Mouse (Mus musculus) frontal cortex, postnatal 25 days (tissue): ENCODE measurements around the gene Rgs10.

Experiments used
- DNase-seq, 2 experiments: peaks; one replicate each; pipeline ENCODE4 v3.0.0; 2022; ENCODE audit warnings: low spot score in 2 of 2

Rgs10 gene

DNA sequence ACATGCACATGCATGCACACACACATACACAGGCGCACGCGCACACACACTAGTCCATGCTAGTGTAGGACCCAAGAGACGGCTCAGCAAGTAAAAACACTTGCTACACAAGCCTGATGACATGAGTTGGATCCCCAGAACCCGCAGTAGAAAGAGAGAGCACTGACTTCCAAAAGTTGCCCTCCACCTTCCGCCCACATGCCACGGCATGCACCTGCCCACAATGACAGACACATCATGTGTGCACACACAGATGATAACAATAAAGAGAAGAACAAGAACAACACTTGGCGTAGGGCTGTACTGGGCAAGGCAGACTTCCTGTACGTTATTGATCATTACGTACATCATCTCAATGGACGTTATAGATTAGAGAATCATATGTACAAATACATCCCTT is 44.4 kb downstream of the Rgs10 start:
- DNase-seq: no peak

DNA sequence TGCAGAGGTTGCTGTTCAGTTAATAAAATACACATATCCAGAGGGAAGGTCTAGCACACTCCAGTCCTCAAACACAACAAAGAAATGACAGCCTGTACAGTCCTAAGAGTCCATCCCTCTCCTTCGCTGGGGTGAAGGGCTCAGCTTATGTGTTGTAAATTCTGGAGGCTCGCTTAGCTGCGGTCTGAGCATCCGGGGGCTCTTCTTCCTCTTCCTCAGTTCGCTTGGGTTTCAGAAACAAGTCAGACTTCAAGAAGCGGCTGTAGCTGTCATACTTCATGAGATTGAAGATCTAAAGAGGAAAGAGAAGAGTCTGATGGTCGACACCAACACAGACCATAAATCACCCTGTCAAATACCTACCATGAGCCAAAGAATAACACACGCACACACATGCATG is 44.8 kb downstream of the Rgs10 start:
- no peak for DNase-seq

DNA sequence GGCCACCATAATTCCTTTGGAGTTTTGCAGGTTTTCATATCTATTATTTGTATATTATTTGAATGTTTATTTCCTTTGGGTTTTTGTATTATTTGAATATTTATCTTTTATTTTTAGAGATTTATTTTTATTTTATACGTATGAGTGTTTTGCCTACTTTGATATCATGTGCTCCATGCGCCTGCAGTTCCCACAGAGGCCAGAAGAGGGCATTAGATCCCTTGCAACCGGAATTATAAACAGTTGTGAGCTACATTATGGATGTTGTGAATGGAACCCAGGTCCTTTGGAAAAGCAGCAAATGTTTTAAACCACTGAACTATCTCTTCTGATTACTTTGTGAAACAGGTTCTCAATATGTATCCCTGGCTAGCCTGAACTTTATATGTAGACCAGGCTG is 46.2 kb downstream of the Rgs10 start:
- no peak for DNase-seq

DNA sequence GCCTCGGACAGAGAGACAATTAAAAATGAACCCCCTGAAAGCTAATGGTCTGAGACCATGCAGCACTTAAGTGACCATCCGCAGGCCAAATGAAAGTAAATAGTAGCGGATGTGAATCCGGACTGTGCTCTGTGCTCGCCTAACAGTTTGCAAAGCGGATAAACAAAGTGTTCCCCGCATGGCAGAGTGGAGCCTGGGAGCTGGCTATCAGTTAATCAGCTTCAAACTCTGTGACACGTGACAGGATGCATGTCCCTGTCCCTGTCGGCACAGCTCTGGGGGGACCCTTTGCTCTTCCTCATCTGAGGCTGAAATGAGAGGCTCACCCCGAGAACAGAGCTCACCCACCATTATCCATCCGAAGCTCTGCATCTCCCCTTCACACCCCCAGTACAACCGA is 49.2 kb downstream of the Rgs10 start:
- DNase-seq: no peak

DNA sequence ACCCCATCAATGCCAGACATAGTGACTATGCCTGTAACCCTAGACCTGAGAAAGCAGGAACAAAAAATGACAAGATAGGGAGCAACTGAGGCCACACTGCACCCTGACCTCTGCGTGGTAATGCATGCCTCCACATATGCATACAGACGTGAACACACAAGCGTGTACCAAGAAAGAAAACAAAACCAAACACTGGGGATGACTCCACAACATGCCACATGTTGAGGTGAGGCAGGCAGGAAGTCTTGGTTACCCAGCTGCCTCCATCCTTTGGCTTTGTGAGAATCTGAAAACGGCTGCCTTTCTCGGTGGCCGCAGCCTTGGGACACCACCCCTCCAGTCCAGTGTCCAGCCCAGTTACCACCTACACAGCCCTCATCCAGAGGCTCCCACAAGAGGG is 49.7 kb downstream of the Rgs10 start:
- no peak for DNase-seq

DNA sequence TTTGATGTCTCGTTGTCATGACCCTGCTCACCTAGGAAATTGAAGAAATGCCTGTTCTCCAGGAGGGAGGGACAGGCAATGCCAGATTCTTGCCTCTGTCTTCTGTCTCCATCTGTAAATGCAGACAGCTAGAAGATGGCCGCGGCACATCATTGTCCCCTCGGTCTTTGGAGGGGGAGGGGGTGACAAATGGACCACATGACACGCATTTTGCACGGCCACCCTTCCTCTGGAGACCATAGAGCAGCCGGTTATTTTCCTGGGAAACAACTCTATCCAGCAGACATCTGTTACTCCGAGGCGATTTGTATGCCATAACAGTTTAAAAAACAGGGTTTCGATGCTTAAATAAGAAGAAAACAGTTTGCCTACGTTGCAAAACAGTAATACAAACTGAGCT is 51.9 kb downstream of the Rgs10 start:
- DNase-seq: no peak

DNA sequence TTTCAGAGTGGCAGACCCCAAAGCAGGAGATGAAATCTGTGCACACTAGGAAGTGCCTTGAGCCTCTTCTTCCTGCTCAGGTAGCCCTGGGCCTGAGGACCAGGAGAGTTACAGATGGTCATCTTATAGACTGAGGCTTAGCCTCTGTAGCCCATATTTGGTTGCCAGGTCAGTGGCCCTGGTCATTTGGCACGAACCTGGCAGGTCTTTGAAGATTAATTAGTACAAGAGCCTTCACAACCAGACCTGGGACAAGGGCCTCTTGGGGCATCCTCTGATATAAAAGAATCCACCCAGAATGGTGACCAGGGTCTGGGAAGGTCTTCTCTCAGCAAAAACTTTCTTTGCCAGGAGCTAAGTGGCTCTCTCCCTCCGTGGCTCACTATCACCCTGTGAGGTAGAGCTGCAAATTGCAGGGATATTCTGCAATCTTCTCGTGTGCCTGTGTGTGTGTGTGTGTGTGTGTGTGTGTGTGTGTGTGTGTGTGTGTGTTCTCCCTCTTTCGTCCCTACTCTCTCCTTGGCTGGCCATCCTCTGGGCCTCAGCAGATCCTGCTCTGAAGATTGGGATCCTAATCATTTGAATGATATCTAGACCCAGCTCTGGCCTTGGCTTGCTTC is 53.4 kb downstream of the Rgs10 start:
- DNase-seq: no peak

DNA sequence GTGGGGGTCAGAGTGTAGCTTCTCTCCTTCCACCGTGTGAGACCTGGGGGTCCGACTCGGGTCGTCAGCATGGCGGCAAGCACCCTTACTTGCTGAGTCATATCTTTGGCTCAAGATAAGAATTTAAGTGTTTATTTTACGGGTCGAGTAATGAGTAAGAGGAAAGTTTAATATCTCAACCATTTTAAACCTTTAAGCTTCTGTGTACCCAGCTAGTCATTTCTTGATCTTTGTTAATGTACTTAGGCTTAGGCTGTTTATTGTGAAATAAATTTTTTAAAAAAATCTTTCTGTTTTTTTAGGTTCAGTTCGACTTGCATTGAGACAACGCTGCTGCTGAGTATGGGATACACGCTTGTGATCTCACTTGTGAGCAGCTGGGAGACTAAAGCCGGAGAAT is 54.0 kb downstream of the Rgs10 start:
- no peak for DNase-seq

DNA sequence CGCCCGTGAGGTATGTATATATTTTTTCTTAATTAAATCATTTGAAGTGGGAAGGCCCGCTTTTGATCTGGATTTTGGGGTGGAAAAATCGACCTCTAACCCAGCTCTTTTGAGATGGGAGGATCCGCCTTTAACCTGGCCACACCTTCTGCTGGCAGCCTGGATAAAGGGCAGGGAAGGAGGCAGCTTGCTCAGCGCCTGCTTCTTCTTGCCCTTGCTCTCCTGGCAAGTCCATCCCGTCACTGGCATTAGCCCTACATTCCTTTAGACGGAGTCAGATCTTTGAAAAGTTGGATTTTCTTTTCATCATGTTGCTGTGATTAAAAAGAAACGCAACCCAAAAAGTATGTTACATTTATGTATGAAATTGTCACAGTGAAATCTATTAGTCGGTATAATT is 54.8 kb downstream of the Rgs10 start:
- no peak for DNase-seq

DNA sequence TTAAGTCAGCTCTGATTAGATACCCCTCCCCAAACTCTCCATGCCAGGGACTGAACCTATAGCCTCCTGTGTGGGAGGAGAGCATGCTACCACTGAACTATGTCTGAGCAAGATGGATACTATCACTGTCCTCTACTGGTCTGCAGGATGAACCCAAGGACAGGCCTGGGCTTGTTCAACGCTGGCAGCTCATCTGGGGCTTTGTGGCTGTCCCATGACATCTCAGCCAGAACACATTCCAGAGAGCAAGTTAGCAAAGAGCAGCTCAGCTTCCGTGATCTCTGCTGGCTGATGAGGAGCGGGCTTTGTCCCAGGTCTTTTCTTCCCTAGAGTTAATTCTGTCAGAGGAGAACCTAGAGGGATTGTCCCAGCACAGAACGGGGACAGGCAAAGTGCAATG is 55.6 kb downstream of the Rgs10 start:
- no peak for DNase-seq

DNA sequence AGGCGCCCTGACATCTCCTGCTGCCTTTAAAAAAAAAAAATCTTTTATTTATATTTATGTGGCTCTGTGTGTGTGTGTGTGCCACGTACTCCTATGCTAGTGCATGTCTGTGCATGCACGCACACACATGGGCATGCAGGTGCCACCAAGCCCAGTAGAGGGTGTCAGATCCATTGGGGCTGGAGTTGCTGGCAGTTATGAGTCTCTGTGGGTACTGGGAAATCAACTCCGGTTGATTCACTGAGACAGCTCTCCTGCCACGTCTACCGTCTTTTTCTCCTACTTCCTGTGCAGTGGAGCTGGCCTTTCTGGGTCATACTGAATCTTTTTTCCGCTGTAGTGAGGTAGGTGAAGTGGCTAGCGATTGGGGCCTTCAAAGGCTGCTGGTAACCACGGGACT is 58.8 kb downstream of the Rgs10 start:
- DNase-seq: no peak

DNA sequence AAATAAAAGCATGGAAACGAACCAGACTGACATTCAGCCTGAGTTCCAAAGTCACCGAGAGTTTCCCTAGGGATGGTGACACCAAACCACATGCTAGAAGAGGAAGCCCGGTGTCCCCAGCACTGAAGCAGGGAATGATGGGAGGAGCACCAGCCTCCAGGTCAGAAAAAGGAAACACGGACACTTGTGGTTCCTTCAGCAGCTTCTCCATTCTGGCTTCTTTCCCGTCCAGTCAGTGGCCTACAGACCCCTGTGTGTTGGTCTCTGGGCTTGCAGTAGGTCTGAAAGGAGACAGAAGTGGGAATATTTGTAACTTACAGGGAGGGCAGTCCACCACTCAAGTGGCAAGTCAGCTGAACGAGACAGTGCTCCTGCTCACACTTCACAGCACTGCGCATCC is 59.4 kb downstream of the Rgs10 start:
- no peak for DNase-seq

DNA sequence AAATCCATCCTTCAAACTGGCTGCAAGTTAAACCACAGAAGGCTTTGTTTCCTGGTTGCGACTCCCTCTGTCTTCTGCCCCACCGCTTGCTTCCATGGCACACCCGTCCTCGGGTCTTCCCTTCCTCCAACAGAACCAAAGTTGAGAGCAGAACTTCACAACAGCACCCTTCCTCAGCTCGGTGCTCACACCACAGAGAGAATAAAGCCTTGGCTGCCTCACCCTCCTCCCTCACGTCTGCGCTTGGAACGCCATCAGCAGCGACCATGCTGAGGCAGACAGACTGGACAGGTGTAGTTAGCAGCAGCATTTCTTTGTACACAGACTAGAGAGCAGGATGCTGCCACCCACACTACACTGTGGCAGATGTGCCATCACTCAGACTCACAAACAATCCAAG is 59.8 kb downstream of the Rgs10 start:
- DNase-seq: no peak

DNA sequence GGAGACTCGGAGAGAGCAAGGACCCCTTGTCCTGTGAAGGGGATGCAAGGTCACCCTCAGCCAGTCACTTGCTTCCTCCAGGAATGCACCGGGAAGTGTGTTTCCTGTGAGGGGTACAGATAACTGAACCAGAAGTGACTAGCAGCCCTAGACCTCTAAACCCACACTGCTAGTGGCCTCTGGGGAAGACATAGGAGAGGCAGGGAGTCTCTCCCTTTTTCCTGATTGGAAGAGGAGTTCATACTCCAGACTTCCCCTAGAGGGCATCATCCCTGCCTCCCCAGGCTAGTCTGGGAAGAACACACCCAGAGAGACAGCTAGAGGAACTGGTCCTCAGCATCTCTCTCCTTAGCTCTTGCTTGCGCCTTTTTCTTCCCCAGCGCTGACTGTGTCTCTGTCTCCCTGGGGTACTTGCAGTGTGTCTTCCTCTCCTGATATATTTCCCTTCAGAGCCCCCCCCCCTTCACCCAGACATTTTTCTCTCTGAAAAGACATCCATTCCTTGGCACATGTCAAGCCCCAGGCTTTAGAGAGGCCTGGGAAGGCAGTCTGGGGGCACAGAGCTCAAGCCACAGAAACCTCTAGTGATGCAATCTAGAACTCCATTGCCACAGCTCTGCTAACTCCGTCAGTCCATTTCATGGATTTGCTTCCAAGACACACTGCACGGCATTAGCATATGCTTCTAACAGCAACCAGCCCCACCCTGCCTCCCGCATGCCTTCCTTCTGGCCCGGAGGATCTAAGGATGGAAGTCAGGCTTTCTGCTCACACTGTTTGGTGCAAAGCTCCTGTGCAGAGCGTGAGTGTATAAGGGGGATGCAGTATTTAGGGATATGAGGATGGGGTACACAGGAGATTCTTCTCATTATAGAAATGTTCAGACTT is 61.4 kb downstream of the Rgs10 start:
- DNase-seq: no peak

DNA sequence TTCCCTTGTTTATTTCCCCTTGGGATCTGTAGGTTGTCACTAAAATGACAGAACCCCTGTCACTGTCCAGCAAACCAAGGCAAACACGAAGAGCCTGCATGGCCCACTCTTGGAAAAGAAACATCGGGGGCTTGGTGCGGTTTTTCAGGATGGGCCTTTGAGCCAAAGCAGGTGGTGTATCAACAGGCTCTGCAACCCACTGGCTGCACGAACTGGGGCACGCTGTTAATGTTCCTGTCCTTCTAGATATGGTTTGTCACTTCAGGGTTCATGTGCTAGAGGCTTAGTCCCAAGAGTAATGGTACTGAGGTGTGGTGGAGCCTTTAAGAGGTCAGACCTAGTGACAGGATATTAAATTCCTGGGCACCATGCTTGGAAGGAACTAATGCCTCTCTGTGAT is 63.1 kb downstream of the Rgs10 start:
- DNase-seq: no peak

DNA sequence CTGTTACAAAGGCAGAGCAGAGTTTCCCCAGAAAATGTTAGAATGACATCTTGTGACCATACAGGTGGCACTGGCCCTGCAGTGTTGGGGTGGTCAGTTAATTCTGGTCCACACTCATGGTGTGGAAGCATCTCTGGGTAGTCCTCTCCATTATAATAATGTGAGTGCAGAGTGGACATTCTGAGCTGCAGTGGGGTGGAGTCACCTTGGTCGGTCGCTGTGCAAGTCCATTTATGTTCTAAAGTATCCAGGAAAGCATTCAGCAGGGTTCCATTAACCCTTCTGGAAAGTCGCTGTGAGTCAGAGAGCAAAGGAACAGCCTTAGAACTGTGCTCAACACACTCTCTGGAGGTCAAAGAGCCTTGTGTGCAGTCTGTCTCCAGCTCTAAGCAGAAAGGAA is 65.8 kb downstream of the Rgs10 start:
- DNase-seq: no peak

DNA sequence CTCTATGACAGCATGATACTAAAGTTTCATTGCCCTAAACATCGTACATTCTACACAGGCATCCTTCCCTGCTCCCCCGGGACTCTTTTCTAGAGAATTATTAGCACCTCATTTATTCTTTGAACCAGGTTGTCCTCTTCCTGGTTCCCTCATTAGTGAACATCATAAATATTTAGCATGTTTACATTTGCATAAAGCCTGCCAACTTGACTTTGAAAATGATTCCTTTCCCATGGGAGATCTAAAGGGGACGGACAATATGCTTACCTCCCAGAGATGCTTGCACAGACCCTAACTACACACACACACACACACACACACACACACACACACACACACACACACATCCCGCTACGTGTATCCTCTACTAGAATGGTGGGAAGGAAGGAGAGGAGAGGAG is 67.4 kb downstream of the Rgs10 start:
- DNase-seq: no peak

DNA sequence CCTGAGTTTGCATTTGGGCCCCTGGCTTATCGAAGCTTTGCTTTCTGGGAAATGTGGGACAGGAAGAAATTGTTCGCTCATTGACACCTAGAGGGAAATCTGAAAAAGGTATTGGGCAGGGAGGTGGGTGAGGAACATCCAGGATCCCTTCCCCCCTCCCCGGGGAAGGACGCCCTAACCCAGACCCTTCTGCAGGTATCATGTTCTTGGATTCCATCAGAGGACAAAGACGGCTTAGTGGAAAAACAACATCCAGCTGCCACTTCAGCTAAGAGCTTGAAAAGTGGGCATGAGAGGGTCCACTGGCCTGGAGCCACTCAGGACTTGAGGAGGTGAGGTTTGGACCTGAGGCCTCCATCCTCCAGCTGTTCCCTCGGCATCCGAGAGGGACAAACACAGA is 68.2 kb downstream of the Rgs10 start:
- no peak for DNase-seq

DNA sequence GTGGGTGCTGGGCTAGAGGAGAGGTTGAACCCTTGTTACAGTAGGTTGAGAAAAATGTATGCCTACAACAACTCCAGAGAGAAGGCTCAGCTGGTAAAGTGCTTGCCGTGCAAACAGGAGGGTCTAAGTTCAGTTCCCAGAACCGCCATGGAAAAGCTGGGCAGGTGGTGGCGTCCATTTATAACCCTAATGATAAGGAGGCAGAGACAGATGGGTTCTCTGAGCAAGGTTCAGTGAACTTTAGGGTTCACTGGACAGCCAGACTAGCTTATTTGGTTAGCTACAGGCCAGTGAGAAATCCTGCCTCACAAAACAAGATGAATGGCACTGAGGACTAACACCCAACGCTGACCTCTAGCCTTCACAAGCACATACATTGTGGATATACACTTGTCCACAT is 68.8 kb downstream of the Rgs10 start:
- no peak for DNase-seq

DNA sequence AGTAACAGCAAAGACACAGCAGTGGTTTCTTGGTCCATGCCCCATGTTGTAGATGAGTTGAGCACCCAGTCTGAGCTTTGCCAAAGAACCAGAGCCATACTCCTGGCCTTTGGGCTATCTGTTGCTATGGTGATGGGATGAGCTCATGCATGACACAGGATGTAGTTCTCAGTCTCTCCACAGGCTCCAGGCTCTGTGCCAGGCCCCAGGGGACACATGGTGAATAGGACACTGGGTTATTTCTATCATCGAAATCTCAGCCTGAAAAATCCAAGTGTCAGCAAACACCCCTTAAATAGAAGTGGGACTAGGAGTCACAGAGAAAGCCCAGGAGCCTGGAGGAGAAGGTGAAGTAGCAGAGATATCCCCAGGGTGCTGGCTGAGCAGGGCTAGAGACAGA is 70.0 kb downstream of the Rgs10 start:
- no peak for DNase-seq

DNA sequence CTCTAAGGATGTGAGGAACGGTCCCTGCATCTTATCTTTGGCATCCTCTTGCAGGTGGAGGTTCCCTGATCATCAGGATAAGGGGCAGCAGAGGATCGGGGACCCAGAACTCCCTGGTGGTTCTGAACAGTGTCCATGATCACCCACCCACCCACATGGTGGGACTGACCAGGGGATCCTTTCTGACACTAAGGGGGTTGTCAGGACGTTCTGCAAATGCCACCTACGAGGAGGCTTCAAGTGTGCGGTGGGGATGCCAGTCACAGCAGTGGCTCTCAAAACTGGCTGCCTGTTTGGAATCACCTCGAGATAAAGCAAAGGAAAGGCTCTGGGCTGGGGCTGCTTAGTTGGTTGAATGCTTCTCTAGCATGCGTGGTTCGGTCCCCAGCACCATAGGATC is 71.6 kb downstream of the Rgs10 start:
- DNase-seq: no peak

DNA sequence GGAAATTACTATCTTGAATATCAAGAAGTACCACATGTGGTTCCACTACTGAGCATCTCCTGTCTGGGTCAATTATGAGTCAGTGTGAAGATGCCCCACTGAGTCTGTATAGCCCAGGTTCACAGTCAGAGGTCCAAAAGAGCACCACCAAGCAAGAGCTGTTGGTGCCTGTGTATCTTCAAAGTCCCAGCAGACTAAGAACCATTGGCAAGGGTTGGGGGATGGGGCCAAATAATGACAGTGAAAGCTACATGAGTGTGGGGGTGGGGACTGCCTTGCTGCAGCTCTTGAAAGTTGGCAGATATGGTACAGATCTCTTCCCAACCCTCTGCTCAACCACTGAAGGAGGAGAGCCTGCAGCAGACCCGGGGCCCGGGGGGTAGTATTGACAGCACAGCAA is 72.0 kb downstream of the Rgs10 start:
- no peak for DNase-seq

DNA sequence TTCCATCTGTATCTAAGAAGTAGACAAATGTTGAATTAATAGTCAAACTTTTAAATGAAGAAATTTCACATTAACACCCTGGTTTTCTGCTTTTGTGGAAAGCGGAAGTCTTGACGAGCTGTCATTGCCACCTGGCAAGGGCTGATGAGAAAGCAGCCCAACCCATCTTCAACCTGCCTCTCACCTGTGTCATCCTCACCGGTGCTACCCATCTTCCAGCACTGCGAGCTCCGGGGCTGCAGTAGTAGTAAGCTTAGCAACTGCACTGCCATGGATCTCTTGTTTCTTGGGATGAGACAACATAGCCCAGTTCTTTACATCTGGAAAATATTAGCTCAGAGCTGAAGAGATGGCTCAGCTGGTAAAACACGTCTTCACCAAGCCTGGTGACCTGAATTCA is 72.9 kb downstream of the Rgs10 start:
- DNase-seq: no peak
